Mouse (Mus musculus) heart, adult 2 months (tissue): Measurements from ENCODE around the gene Tmem91. TPM values are rescaled to one million over a fixed set of nuclear protein-coding genes. Genes with fewer than 3 reads are reported as not detected.

Experiments
- DNase-seq, 2 experiments: peaks; one replicate each; pipeline ENCODE4 v3.0.0; 2021
- H3K27ac ChIP-seq: fragments of 200-600 bp; 2 replicates; pipeline ENCODE4 v1.8.1; 2022
- H3K27me3 ChIP-seq: fragments of 200-500 bp; 2 replicates; pipeline ENCODE4 v1.6.1; 2012; ENCODE audit warnings: mild to moderate bottlenecking, low read length, inconsistent platforms, mixed read lengths; ENCODE audit not compliant: control insufficient read depth, insufficient read depth
- H3K36me3 ChIP-seq: fragments of 200-500 bp; 2 replicates; pipeline ENCODE4 v1.6.1; 2012; ENCODE audit warnings: low read length, inconsistent platforms; ENCODE audit not compliant: control insufficient read depth, insufficient read depth
- H3K4me1 ChIP-seq: fragments of 200-500 bp; 2 replicates; pipeline ENCODE4 v1.6.1; 2011; ENCODE audit warnings: low read length; ENCODE audit not compliant: control insufficient read depth, insufficient read depth
- H3K4me3 ChIP-seq: fragments of 200-600 bp; 2 replicates; pipeline ENCODE4 v1.8.1; 2022
- H3K79me2 ChIP-seq: fragments of 200-500 bp; replicated peaks from 2 replicates; pipeline ENCODE4 v1.6.1; 2012; ENCODE audit warnings: mild to moderate bottlenecking, inconsistent platforms, low read length, moderate library complexity, mixed read lengths; ENCODE audit not compliant: control insufficient read depth, insufficient read depth
- H3K9ac ChIP-seq: fragments of 200-500 bp; 2 replicates; pipeline ENCODE4 v1.6.1; 2012; ENCODE audit warnings: low read depth, mild to moderate bottlenecking, control low read depth, inconsistent platforms, low read length, mixed read lengths
- CTCF ChIP-seq: fragments of 200-600 bp; IDR thresholded peaks from 2 replicates; pipeline ENCODE4 v1.8.1; 2022; ENCODE audit warnings: antibody characterized with exemption, mild to moderate bottlenecking, moderate library complexity
- EP300 ChIP-seq: fragments of 200-500 bp; IDR thresholded peaks from 2 replicates; pipeline ENCODE4 v1.6.1; 2011; ENCODE audit warnings: low read depth, low read length, control low read depth; ENCODE audit not compliant: insufficient read depth
- POLR2A ChIP-seq: fragments of 200-500 bp; IDR thresholded peaks from 2 replicates; pipeline ENCODE4 v1.6.1; 2011; ENCODE audit warnings: mild to moderate bottlenecking, low read depth, low read length, control low read depth; ENCODE audit not compliant: insufficient read depth
- WGBS: fragments of 180-500 bp; shearing (Covaris S2); methylation state at CpG from one replicate; pipeline ENCODE4 v1.1.7; 2018; 5-methylcytosine and 5-hydroxymethylcytosine counted together
- intact Hi-C: fragments of 180-260 bp; cut with DNase I; formaldehyde crosslinking; loops from one replicate; pipeline ENCODE4 v1.15.1; 2025
- polyA plus RNA-seq: library from polyadenylated mRNA; depleted of rRNA; stranded (reverse); fragments of >200 nt; gene quantifications from 2 replicates; pipeline ENCODE4 v1.2.3, GENCODE M21; 2012
- total RNA-seq, 2 experiments: library from RNA; stranded (reverse); gene quantifications; 2 replicates each; pipeline ENCODE4 v1.2.3; 2021

Tmem91 gene
- total and polyA plus RNA-seq, 3 experiments, result not detected

- H3K4me3 ChIP-seq, result no peak overlapping the region; the same call in 1 of the 2 replicates
- intact Hi-C loops, result no loop called here
- H3K27me3 ChIP-seq, result no peaks in the 10 kb centered on the region
- WGBS, result 80% methylated on average over 3 of the region's 3 CpGs
- H3K4me1 ChIP-seq, result peaks cover 6% of the 10 kb centered on the region
- DNase-seq, result no peak
- no peak overlapping the region; the same call in 1 of the 2 replicates for H3K27ac ChIP-seq
- no peaks in the 10 kb centered on the region for H3K79me2 ChIP-seq
- TF ChIP-seq CTCF (no peak), EP300 (no peak), POLR2A (no peak)
- H3K36me3 ChIP-seq, result no peaks in the 10 kb centered on the region; the same call in 1 of the 2 replicates
- H3K9ac ChIP-seq, result no peak overlapping the region
Measured at GRCm38 (mm10) chr7:25717478-25717877, 42.5 kb upstream of the Tmem91 start.

- H3K36me3 ChIP-seq, result no peaks in the 10 kb centered on the region; the same call in 1 of the 2 replicates
- peaks cover 12% of the 10 kb centered on the region for H3K4me1 ChIP-seq
- H3K27ac ChIP-seq, result no peak overlapping the region
- WGBS, result 96% methylated on average over 22 of the region's 22 CpGs
- no peak for TF ChIP-seq CTCF
- TF ChIP-seq EP300, result no peak
- TF ChIP-seq POLR2A, result no peak
- H3K79me2 ChIP-seq, result no peaks in the 10 kb centered on the region
- H3K9ac ChIP-seq, result no peak overlapping the region
- H3K4me3 ChIP-seq, result no peak overlapping the region
- DNase-seq, result no peak
- intact Hi-C loops, result no loop called here
- no peaks in the 10 kb centered on the region for H3K27me3 ChIP-seq
Measured at GRCm38 (mm10) chr7:25715731-25716271, 40.8 kb upstream of the Tmem91 start.

- peaks cover 19% of the 10 kb centered on the region for H3K4me1 ChIP-seq
- no peaks in the 10 kb centered on the region for H3K27me3 ChIP-seq
- H3K9ac ChIP-seq, result no peak overlapping the region
- no peaks in the 10 kb centered on the region for H3K79me2 ChIP-seq
- WGBS, result 86% methylated on average over 8 of the region's 8 CpGs
- H3K36me3 ChIP-seq, result no peaks in the 10 kb centered on the region; the same call in 1 of the 2 replicates
- no peak overlapping the region for H3K4me3 ChIP-seq
- H3K27ac ChIP-seq, result no peak overlapping the region
- intact Hi-C loops, result no loop called here
- TF ChIP-seq EP300, result no peak
- no peak for TF ChIP-seq CTCF
- no peak for TF ChIP-seq POLR2A
- DNase-seq, result no peak
Measured at GRCm38 (mm10) chr7:25714581-25714980, 39.6 kb upstream of the Tmem91 start.

DNA sequence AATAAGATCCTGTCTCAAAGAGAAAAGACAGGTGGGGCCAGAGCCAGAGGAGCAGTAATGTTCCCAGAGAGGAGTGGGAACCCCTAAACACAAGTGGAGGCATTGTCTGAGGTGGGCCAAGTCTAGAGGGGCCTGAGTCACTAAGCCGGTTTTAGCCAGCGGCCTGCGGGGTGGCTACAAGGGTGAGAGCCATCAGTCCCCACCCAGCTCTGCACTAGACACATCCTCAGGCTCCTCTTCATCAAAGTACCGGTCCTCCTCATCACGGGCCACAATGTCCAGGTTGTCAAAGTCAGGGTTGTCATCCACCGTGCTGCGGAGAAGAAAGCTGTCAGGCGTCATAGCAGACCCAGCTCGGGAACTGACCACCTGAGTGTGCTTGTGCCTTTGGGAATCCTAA is 37.8 kb upstream of the Tmem91 start:
- intact Hi-C loops, result no loop called here
- TF ChIP-seq POLR2A (no peak), CTCF (no peak), EP300 (no peak)
- peaks cover 21% of the 10 kb centered on the region for H3K4me1 ChIP-seq
- H3K4me3 ChIP-seq, result no peak overlapping the region
- H3K79me2 ChIP-seq, result no peaks in the 10 kb centered on the region
- 89% methylated on average over 9 of the region's 9 CpGs for WGBS
- no peaks in the 10 kb centered on the region for H3K27me3 ChIP-seq
- DNase-seq, result no peak
- H3K27ac ChIP-seq, result no peak overlapping the region; the same call in 1 of the 2 replicates
- H3K36me3 ChIP-seq, result no peaks in the 10 kb centered on the region; the same call in 1 of the 2 replicates
- H3K9ac ChIP-seq, result no peak overlapping the region

- Histone ChIP-seq H3K27me3 (no peaks in the 10 kb centered on the region), H3K79me2 (no peaks in the 10 kb centered on the region), H3K36me3 (no peaks in the 10 kb centered on the region), H3K9ac (no peak overlapping the region), H3K27ac (peak overlapping the region; percentile 62), H3K4me3 (no peak overlapping the region), H3K4me1 (peaks cover 29% of the 10 kb centered on the region)
- TF ChIP-seq CTCF (no peak), POLR2A (0 out of 2 replicates have a peak, but pooled peaks have one; percentile 14), EP300 (0 out of 2 replicates have a peak, but pooled peaks have one; percentile 36)
- 26% methylated on average over 7 of the region's 7 CpGs for WGBS
- peak; percentile 74 to 82 for DNase-seq
- intact Hi-C loops, result no loop called here
Measured at GRCm38 (mm10) chr7:25711731-25712197, 36.8 kb upstream of the Tmem91 start.

DNA sequence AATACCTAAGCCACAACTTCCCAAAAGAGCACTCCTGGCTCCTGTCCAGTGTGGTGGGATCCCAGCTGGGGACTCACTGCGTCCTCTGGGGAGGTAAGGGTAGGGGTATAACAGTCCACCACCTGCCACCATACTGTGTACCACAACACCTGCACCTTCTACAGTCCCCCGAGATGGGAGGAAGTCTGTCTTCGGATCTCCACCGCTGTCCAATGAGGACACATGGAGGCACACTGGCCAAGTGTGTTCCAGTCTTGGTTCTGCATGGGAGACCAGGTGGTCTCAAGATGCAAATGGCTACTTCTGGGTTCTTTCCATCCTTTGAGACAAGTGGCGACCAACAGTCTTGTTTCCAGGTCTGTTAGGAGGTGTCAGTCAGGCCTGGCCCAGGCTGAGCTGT is 36.2 kb upstream of the Tmem91 start:
- Histone ChIP-seq H3K36me3 (peaks cover 4% of the 10 kb centered on the region), H3K9ac (no peak overlapping the region), H3K4me1 (peaks cover 33% of the 10 kb centered on the region), H3K4me3 (no peak overlapping the region), H3K27ac (peak overlapping the region; percentile 62), H3K27me3 (no peaks in the 10 kb centered on the region), H3K79me2 (no peaks in the 10 kb centered on the region)
- peak in 1 of 2 experiments; percentile 34 for DNase-seq
- WGBS, result 60% methylated on average over 5 of the region's 5 CpGs
- intact Hi-C loops, result no loop called here
- no peak for TF ChIP-seq EP300
- TF ChIP-seq POLR2A, result no peak
- TF ChIP-seq CTCF, result no peak
